Mouse (Mus musculus): Measurements from ENCODE around the gene Adamtsl5. TPM values are rescaled to one million over a fixed set of nuclear protein-coding genes. Genes with fewer than 3 reads are reported as not detected.

Adamtsl5 gene
- polyA plus RNA-seq, 2 experiments from 2014 or later: not detected

- ATAC-seq: no peak
Observed at GRCm38 (mm10) chr10:80317011-80317410, 31.2 kb downstream of the Adamtsl5 start.

- no peak for ATAC-seq
Observed at GRCm38 (mm10) chr10:80316359-80316781, 31.8 kb downstream of the Adamtsl5 start.

GRCm38 (mm10) chr10:80315315-80315714 lies 32.9 kb downstream of the Adamtsl5 start:
- no peak for ATAC-seq

GRCm38 (mm10) chr10:80314494-80315001 lies 33.7 kb downstream of the Adamtsl5 start:
- no peak for ATAC-seq

- no peak for ATAC-seq
Observed at GRCm38 (mm10) chr10:80313627-80314201, 34.5 kb downstream of the Adamtsl5 start.

GRCm38 (mm10) chr10:80312586-80313504 lies 35.4 kb downstream of the Adamtsl5 start:
- no peak for ATAC-seq

- no peak for ATAC-seq
Observed at GRCm38 (mm10) chr10:80311560-80311959, 36.7 kb downstream of the Adamtsl5 start.

- peak; percentile 64 for ATAC-seq
Observed at GRCm38 (mm10) chr10:80304862-80305261, 43.4 kb downstream of the Adamtsl5 start.

GRCm38 (mm10) chr10:80304458-80304857 lies 43.8 kb downstream of the Adamtsl5 start:
- no peak for ATAC-seq

- ATAC-seq: no peak
Observed at GRCm38 (mm10) chr10:80302471-80302881, 45.7 kb downstream of the Adamtsl5 start.

- ATAC-seq: no peak
Observed at GRCm38 (mm10) chr10:80302082-80302355, 46.2 kb downstream of the Adamtsl5 start.

- ATAC-seq: no peak
Observed at GRCm38 (mm10) chr10:80301256-80302081, 46.7 kb downstream of the Adamtsl5 start.

GRCm38 (mm10) chr10:80300672-80301181 lies 47.5 kb downstream of the Adamtsl5 start:
- no peak for ATAC-seq

- no peak for ATAC-seq
Observed at GRCm38 (mm10) chr10:80299824-80300223, 48.4 kb downstream of the Adamtsl5 start.

- ATAC-seq: no peak
Observed at GRCm38 (mm10) chr10:80299301-80299700, 48.9 kb downstream of the Adamtsl5 start.

- ATAC-seq: no peak
Observed at GRCm38 (mm10) chr10:80298571-80299281, 49.5 kb downstream of the Adamtsl5 start.

GRCm38 (mm10) chr10:80297526-80298133 lies 50.6 kb downstream of the Adamtsl5 start:
- no peak for ATAC-seq

- ATAC-seq: no peak
Observed at GRCm38 (mm10) chr10:80296824-80297223, 51.4 kb downstream of the Adamtsl5 start.

- ATAC-seq: peak; percentile 29
Observed at GRCm38 (mm10) chr10:80295618-80296425, 52.4 kb downstream of the Adamtsl5 start, which contains the start of gene Apc2. TSS of gene Apc2 (plus strand) at chr10:80295977.

GRCm38 (mm10) chr10:80294788-80295303 lies 53.4 kb downstream of the Adamtsl5 start:
- no peak for ATAC-seq

Data from CD4-positive, CD25-positive, alpha-beta regulatory T cell, adult 4 months (primary cell).